Mouse (Mus musculus) hindbrain, postnatal 0 days (tissue): ENCODE measurements around the gene Ppp1r9b. TPM values are rescaled to one million over a fixed set of nuclear protein-coding genes. Genes with fewer than 3 reads are reported as not detected.
A peak's percentile ranks its signal among the peaks of the same experiment; 100 is the strongest.

Source experiments
- ATAC-seq: fragments of 200-750 bp; cut with Nextera tagmentation; 2 replicates; pipeline ENCODE4 v1.8.0; 2017; ENCODE audit warnings: mild to moderate bottlenecking, moderate TSS enrichment, moderate library complexity
- DNase-seq: peaks from one replicate; pipeline ENCODE4 v3.0.0-alpha.2; 2015; ENCODE audit warnings: low spot score
- H3K27ac ChIP-seq: fragments of 300-500 bp; sonication (generic); 2 replicates; pipeline ENCODE4 v1.5.1; 2014; ENCODE audit warnings: mild to moderate bottlenecking
- H3K27me3 ChIP-seq: fragments of 300-500 bp; sonication (generic); 2 replicates; pipeline ENCODE4 v1.6.1; 2014; ENCODE audit warnings: low read length, mixed read lengths; ENCODE audit not compliant: insufficient read depth
- H3K36me3 ChIP-seq: fragments of 300-500 bp; sonication (generic); 2 replicates; pipeline ENCODE4 v1.6.1; 2014; ENCODE audit warnings: low read length, mixed read lengths; ENCODE audit not compliant: insufficient read depth
- H3K4me1 ChIP-seq: fragments of 300-500 bp; sonication (generic); 2 replicates; pipeline ENCODE4 v1.6.1; 2014; ENCODE audit warnings: antibody characterized with exemption, low read length, mixed read lengths; ENCODE audit not compliant: insufficient read depth
- H3K4me2 ChIP-seq: fragments of 300-500 bp; sonication (generic); 2 replicates; pipeline ENCODE4 v1.6.1; 2014; ENCODE audit warnings: low read depth, mild to moderate bottlenecking, low read length, moderate library complexity, mixed read lengths
- H3K4me3 ChIP-seq: fragments of 300-500 bp; sonication (generic); 2 replicates; pipeline ENCODE4 v1.5.1; 2014; ENCODE audit warnings: low read length
- H3K9ac ChIP-seq: fragments of 300-500 bp; sonication (generic); replicated peaks from 2 replicates; pipeline ENCODE4 v1.6.1; 2014; ENCODE audit warnings: mild to moderate bottlenecking, low read length, moderate library complexity, mixed read lengths
- H3K9me3 ChIP-seq: fragments of 300-500 bp; sonication (generic); 2 replicates; pipeline ENCODE4 v1.6.1; 2016; ENCODE audit warnings: low read length, mixed read lengths
- CTCF ChIP-seq: IDR thresholded peaks from 2 replicates; pipeline ENCODE4 v1.5.1; 2016; ENCODE audit warnings: antibody characterized with exemption, control low read depth, low read depth
- WGBS: fragments of 180-500 bp; shearing (Covaris S2); extraction: QIAGEN DNeasy Blood & Tissue Kit; methylation state at CpG from one replicate; pipeline ENCODE4 v1.1.7; 2014; 5-methylcytosine and 5-hydroxymethylcytosine counted together
- polyA plus RNA-seq: library from polyadenylated mRNA; unstranded; fragments of >200 nt; fragmentation: Nextera tagmentation; extraction: Ambion mirVana; gene quantifications from 2 replicates; pipeline ENCODE4 v1.2.1, GENCODE M21; 2015
- total RNA-seq: library from RNA; depleted of rRNA; stranded (reverse); fragments of >200 nt; gene quantifications from 2 replicates; pipeline ENCODE4 v1.2.3, GENCODE M21; 2014

The Ppp1r9b gene
- total and polyA plus RNA-seq, 2 experiments from 2014 or later: 19.4 to 170 TPM

GRCm38 (mm10) chr11:95012487-95012886, 21.7 kb downstream of the Ppp1r9b start:
- DNase-seq (no peak), ATAC-seq (no peak)
- Histone ChIP-seq H3K36me3 (peaks cover 13% of the 10 kb centered on the region), H3K4me1 (peaks cover 30% of the 10 kb centered on the region), H3K4me3 (peak overlapping the region; percentile 93; the same call in 1 of the 2 replicates), H3K4me2 (peak overlapping the region; percentile 79), H3K9ac (peak overlapping the region; percentile 97), H3K9me3 (no peaks in the 10 kb centered on the region), H3K27ac (peak overlapping the region; percentile 41; the same call in 1 of the 2 replicates), H3K27me3 (no peaks in the 10 kb centered on the region)
- 28% methylated on average over 3 of the region's 3 CpGs for WGBS
- no peak for TF ChIP-seq CTCF

DNA sequence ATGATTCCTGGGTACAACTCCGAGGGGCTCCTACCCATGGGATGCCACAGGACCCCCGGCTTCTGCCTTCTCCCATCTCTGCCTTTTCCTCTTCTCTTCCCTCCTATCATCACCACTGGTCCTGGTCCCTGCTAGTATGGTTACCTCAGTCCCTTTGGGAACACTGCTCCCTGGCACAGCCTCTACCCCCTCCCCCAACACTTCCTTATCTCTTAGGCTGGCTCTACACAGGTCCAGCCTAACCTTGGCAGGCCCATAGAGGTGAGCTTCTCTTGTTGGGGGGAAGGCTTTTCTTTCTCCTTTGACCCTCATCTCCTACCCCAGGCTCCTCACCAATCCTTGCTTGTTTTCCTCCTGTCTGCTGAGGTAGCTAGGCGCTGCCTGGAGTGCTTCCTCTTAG, 24.6 kb downstream of the Ppp1r9b start:
- H3K9ac ChIP-seq: no peak overlapping the region

DNA sequence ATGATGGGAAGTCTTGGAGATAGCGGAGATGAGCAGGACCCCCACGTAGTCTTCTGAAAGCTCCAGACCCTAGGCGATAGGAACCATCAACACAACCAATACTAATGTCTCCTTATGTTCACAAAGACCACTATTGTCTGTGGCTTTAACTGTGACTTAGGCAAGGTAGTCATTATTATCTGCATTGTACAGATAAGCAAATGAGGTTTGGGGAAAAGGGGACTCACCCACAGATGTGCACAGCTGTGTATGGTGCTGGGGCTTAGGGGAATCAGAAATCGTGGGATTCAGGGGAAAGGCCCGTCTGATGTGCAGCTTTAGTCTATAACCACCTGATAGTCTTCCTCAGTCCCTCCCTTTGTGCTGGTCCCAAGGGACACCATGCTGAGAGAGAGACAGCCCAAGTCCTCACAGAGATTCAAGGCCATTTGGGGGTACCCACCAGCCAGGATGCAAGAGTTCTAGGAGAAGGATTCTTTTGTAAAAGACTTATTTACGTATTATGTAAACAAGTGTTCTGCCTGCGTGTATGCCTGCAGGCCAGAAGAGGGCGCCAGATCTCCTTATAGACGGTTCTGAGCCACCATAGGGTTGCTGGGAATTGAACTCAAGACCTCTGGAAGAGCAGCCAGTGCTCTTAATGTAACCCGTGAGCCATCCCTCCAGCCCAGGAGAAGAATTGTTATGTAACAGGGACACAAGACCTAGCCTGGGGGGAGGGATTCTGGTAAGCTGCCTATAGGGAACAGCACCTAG, 31.6 kb downstream of the Ppp1r9b start:
- ATAC-seq (no peak), DNase-seq (no peak)
- no peak overlapping the region for H3K9ac ChIP-seq
- 82% methylated on average over 10 of the region's 10 CpGs for WGBS
- TF ChIP-seq CTCF: peak; percentile 55
- H3K4me3 ChIP-seq: no peak overlapping the region
- H3K4me1 ChIP-seq: no peaks in the 10 kb centered on the region
- peaks cover 46% of the 10 kb centered on the region for H3K36me3 ChIP-seq
- no peak overlapping the region for H3K27ac ChIP-seq
- H3K9me3 ChIP-seq: no peaks in the 10 kb centered on the region
- no peak overlapping the region for H3K4me2 ChIP-seq
- H3K27me3 ChIP-seq: no peaks in the 10 kb centered on the region

More for the DNA sequence above, 24.6 kb downstream of the Ppp1r9b start:
- Histone ChIP-seq H3K4me1 (peaks cover 24% of the 10 kb centered on the region), H3K9me3 (no peaks in the 10 kb centered on the region), H3K36me3 (peaks cover 20% of the 10 kb centered on the region), H3K27me3 (no peaks in the 10 kb centered on the region), H3K4me2 (no peak overlapping the region), H3K4me3 (no peak overlapping the region), H3K27ac (no peak overlapping the region)
- TF ChIP-seq CTCF: no peak
- DNase-seq (no peak), ATAC-seq (no peak)
- 71% methylated on average over 3 of the region's 3 CpGs for WGBS

DNA sequence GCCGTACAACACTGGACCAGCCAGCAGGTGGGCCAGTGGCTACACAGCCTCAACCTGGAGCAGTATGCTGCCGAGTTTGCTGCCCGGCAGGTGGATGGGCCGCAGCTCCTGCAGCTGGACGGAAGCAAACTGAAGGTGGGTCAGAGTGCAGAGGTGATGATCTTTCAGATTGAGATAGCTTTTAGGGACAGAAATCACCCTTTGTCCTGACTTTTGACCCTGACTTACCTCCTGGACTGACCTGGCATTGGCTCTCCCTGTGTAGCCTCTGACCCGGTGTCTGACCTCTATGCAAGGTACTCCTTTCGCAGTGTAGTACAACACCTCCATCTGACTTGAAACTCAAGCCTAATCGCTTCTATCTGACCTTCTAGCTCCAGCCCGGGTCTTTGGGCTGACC, 32.6 kb downstream of the Ppp1r9b start:
- H3K27me3 ChIP-seq: no peaks in the 10 kb centered on the region
- ATAC-seq (no peak), DNase-seq (no peak)
- 91% methylated on average over 9 of the region's 9 CpGs for WGBS
- no peaks in the 10 kb centered on the region for H3K9me3 ChIP-seq
- no peaks in the 10 kb centered on the region for H3K4me1 ChIP-seq
- TF ChIP-seq CTCF: no peak
- no peak overlapping the region for H3K27ac ChIP-seq
- no peak overlapping the region for H3K4me3 ChIP-seq
- no peak overlapping the region for H3K4me2 ChIP-seq
- peaks cover 46% of the 10 kb centered on the region for H3K36me3 ChIP-seq
- H3K9ac ChIP-seq: no peak overlapping the region

DNA sequence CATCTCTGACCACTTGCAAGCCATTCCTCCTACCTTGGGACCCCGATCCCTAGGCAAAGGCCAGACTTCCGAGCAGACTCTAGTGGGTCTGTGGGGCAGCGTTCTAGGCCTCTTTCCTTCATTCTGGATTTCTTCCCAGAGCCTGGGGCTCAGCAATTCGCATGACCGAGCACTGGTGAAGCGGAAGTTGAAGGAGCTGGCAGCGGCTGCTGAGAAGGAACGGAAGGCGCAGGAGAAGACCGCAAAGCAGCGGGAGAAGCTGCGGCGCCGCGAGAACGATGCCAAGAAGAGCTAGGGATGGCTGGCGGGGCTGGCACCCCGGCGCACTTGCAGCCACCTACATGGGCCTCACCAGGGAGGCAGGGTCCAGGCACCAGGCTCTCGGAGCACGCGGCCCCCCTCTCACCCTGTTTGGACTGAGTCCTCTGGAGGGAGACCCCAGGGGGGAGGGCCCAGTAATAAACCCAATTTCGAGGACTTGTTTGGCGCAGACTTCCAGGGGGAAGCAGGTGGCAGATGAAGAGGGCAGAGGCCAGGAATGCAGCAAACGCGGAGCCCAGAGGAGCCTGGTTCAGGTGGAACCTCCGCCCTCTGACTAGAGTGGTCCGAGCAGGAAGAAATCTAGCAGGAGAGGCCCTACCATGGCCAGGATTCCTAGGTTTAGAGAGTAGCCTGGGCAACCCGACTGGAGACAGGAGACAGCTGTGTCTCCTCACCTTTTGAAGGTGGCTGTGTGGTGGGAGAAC, 33.8 kb downstream of the Ppp1r9b start:
- no peak for TF ChIP-seq CTCF
- ATAC-seq (peak; percentile 22; the same call in 1 of the 2 replicates), DNase-seq (peak; percentile 87)
- 41% methylated on average over 29 of the region's 29 CpGs for WGBS
- Histone ChIP-seq H3K27me3 (no peaks in the 10 kb centered on the region), H3K27ac (peak overlapping the region; percentile 77), H3K4me1 (no peaks in the 10 kb centered on the region), H3K36me3 (peaks cover 42% of the 10 kb centered on the region), H3K4me3 (no peak overlapping the region), H3K9ac (no peak overlapping the region), H3K4me2 (no peak overlapping the region), H3K9me3 (no peaks in the 10 kb centered on the region)

DNA sequence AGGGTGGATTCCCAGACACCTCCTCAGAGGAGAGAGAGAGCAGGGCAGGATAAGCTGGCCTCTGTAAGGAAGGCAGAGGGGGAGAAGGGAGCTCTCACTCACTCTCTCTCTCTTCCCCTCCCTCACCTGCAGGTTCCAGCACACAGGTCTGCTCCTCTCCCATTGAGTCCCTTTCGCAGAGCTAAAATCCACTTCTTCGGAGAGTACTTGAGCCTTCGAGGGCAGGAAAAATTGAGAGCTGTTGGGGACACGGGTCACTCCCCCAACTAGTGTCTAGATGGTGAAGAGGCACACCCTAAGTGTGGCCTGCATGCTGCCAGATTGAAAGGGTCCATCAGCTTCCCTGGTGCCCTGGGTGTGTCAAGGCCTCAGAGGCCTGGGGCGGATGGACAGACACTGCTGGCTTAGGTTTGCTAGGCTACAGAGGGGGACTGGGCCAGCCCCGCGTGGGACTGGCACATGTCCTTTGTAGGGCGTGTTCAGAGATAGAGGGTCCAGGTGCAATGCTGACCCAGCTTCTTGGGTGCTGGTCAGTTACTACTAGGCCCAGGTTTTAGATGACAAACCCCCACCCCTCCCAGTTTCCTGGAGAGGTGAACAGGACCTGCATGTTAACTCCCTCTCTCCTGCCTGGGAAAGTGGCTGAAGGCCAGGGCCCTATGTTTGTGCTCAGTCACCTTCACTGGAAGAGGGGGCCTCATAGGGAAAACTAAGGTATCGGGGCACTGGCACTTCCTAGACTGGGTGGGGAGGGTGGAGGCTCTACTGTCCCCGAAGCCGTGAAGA, 34.6 kb downstream of the Ppp1r9b start:
- no peak for ATAC-seq
- no peak for TF ChIP-seq CTCF
- Histone ChIP-seq H3K36me3 (peaks cover 44% of the 10 kb centered on the region), H3K4me2 (no peak overlapping the region), H3K9ac (no peak overlapping the region), H3K27ac (peak overlapping the region; percentile 77), H3K9me3 (no peaks in the 10 kb centered on the region), H3K4me1 (no peaks in the 10 kb centered on the region), H3K27me3 (no peaks in the 10 kb centered on the region), H3K4me3 (no peak overlapping the region)
- 82% methylated on average over 11 of the region's 11 CpGs for WGBS
- no peak for DNase-seq
